Mouse (Mus musculus) stomach, embryonic 16.5 days (tissue): ENCODE measurements around the gene Gm11232. TPM values are rescaled to one million over a fixed set of nuclear protein-coding genes. Genes with fewer than 3 reads are reported as not detected.

ENCODE experiments used
- ATAC-seq: fragments of 200-750 bp; cut with Nextera tagmentation; 2 replicates; pipeline ENCODE4 v1.8.0; 2017; ENCODE audit warnings: moderate number of reproducible peaks, moderate TSS enrichment; ENCODE audit not compliant: insufficient read depth, low FRiP score
- H3K27ac ChIP-seq: fragments of 300-500 bp; sonication (generic); 2 replicates; pipeline ENCODE4 v1.5.1; 2014; ENCODE audit warnings: low read length
- H3K27me3 ChIP-seq: fragments of 300-500 bp; sonication (generic); 2 replicates; pipeline ENCODE4 v1.6.1; 2014; ENCODE audit warnings: low read length, control low read depth, mixed read lengths; ENCODE audit not compliant: control insufficient read depth, insufficient read depth
- H3K36me3 ChIP-seq: fragments of 300-500 bp; sonication (generic); 2 replicates; pipeline ENCODE4 v1.6.1; 2014; ENCODE audit warnings: low read length; ENCODE audit not compliant: control insufficient read depth, insufficient read depth
- H3K4me1 ChIP-seq: fragments of 300-500 bp; sonication (generic); 2 replicates; pipeline ENCODE4 v1.6.1; 2014; ENCODE audit warnings: low read length, control low read depth, mixed read lengths; ENCODE audit not compliant: control insufficient read depth, insufficient read depth
- H3K4me2 ChIP-seq: fragments of 300-500 bp; sonication (generic); 2 replicates; pipeline ENCODE4 v1.6.1; 2014; ENCODE audit warnings: low read depth, low read length, mixed read lengths
- H3K4me3 ChIP-seq: fragments of 300-500 bp; sonication (generic); replicated peaks from 2 replicates; pipeline ENCODE4 v1.5.1; 2014; ENCODE audit warnings: mild to moderate bottlenecking, low read length
- H3K9ac ChIP-seq: fragments of 300-500 bp; sonication (generic); 2 replicates; pipeline ENCODE4 v1.6.1; 2014; ENCODE audit warnings: low read length
- H3K9me3 ChIP-seq: fragments of 300-500 bp; sonication (generic); replicated peaks from 2 replicates; pipeline ENCODE4 v1.6.1; 2016; ENCODE audit warnings: low read length, control low read depth; ENCODE audit not compliant: control insufficient read depth
- WGBS: fragments of 180-500 bp; shearing (Covaris S2); extraction: QIAGEN DNeasy Blood & Tissue Kit; methylation state at CpG from one replicate; pipeline ENCODE4 v1.1.7; 2014; 5-methylcytosine and 5-hydroxymethylcytosine counted together
- polyA plus RNA-seq: library from polyadenylated mRNA; unstranded; fragments of >200 nt; fragmentation: Nextera tagmentation; extraction: Ambion mirVana; gene quantifications from 2 replicates; pipeline ENCODE4 v1.2.1, GENCODE M21; 2015

Gene Gm11232
- polyA plus RNA-seq, 1 experiment from 2014 or later: 0.45 TPM

GRCm38 (mm10) chr4:71727611-71728010 lies 30.2 kb downstream of the Gm11232 start:
- H3K9ac ChIP-seq: no peak overlapping the region
- H3K9me3 ChIP-seq: no peaks in the 10 kb centered on the region
- 44% methylated on average over 2 of the region's 2 CpGs for WGBS
- ATAC-seq: no peak
- H3K27ac ChIP-seq: no peak overlapping the region
- H3K4me3 ChIP-seq: no peak overlapping the region
- H3K36me3 ChIP-seq: no peaks in the 10 kb centered on the region
- no peaks in the 10 kb centered on the region for H3K4me1 ChIP-seq
- no peaks in the 10 kb centered on the region for H3K27me3 ChIP-seq
- no peak overlapping the region for H3K4me2 ChIP-seq

- Histone ChIP-seq H3K36me3 (no peaks in the 10 kb centered on the region), H3K4me2 (no peak overlapping the region), H3K9me3 (no peaks in the 10 kb centered on the region), H3K4me3 (no peak overlapping the region), H3K4me1 (no peaks in the 10 kb centered on the region), H3K27ac (no peak overlapping the region), H3K27me3 (no peaks in the 10 kb centered on the region), H3K9ac (no peak overlapping the region)
- 68% methylated on average over 4 of the region's 4 CpGs for WGBS
- ATAC-seq: no peak
These were observed 30.7 kb downstream of the Gm11232 start for GRCm38 (mm10) chr4:71727056-71727455.

- Histone ChIP-seq H3K36me3 (no peaks in the 10 kb centered on the region), H3K4me3 (no peak overlapping the region), H3K4me2 (no peak overlapping the region), H3K27me3 (no peaks in the 10 kb centered on the region), H3K4me1 (no peaks in the 10 kb centered on the region), H3K9me3 (no peaks in the 10 kb centered on the region), H3K27ac (no peak overlapping the region), H3K9ac (no peak overlapping the region)
- ATAC-seq: no peak
- WGBS: 65% methylated on average over 2 of the region's 2 CpGs
These were observed 31.9 kb downstream of the Gm11232 start for GRCm38 (mm10) chr4:71725889-71726288.
